Mouse (Mus musculus) frontal cortex, postnatal 10 days (tissue): ENCODE measurements around the gene Tfpi.
"Not testable (repeated sequence)": the region's sequence is repeated elsewhere in the genome, so short reads cannot be mapped to it uniquely, and the experiment has no call there.

Experiments used
- DNase-seq, 2 experiments: peaks; one replicate each; pipeline ENCODE4 v3.0.0; 2022; ENCODE audit warnings: low spot score in 2 of 2, mixed read lengths in 1 of 2

The Tfpi gene

GRCm38 (mm10) chr2:84476577-84476976 is at the start of gene Tfpi:
Gene Tfpi, minus strand, starts transcription at chr2:84476775.
- no peak for DNase-seq

GRCm38 (mm10) chr2:84526221-84526620 is 49.6 kb upstream of the Tfpi start:
- no peak for DNase-seq

- no peak for DNase-seq
These were observed 49.2 kb upstream of the Tfpi start for GRCm38 (mm10) chr2:84525806-84526205.

- DNase-seq: no peak
These were observed 48.5 kb upstream of the Tfpi start for GRCm38 (mm10) chr2:84525047-84525446.

- DNase-seq: no peak
These were observed 47.4 kb upstream of the Tfpi start for GRCm38 (mm10) chr2:84523994-84524393.

- DNase-seq: no peak
These were observed 46.7 kb upstream of the Tfpi start for GRCm38 (mm10) chr2:84523103-84523865.

GRCm38 (mm10) chr2:84519514-84520067 is 43.0 kb upstream of the Tfpi start:
- DNase-seq: no peak

GRCm38 (mm10) chr2:84518767-84519166 is 42.2 kb upstream of the Tfpi start:
- DNase-seq: no peak

GRCm38 (mm10) chr2:84513281-84513680 is 36.7 kb upstream of the Tfpi start:
- DNase-seq: no peak

- no peak for DNase-seq
These were observed 34.9 kb upstream of the Tfpi start for GRCm38 (mm10) chr2:84511508-84511907.

GRCm38 (mm10) chr2:84511036-84511435 is 34.5 kb upstream of the Tfpi start:
- DNase-seq: peak in 1 of 2 experiments; percentile 24

GRCm38 (mm10) chr2:84504954-84505394 is 28.4 kb upstream of the Tfpi start:
- DNase-seq: not testable (repeated sequence)

- no peak for DNase-seq
These were observed 27.7 kb upstream of the Tfpi start for GRCm38 (mm10) chr2:84504285-84504684.

- DNase-seq: no peak
These were observed 22.3 kb upstream of the Tfpi start for GRCm38 (mm10) chr2:84498921-84499320.

- no peak for DNase-seq
These were observed 18.5 kb upstream of the Tfpi start for GRCm38 (mm10) chr2:84495108-84495507.

- no peak for DNase-seq
These were observed 17.1 kb upstream of the Tfpi start for GRCm38 (mm10) chr2:84493626-84494025.

GRCm38 (mm10) chr2:84491715-84492114 is 15.1 kb upstream of the Tfpi start:
- DNase-seq: no peak

GRCm38 (mm10) chr2:84487705-84488291 is 11.2 kb upstream of the Tfpi start:
- DNase-seq: no peak

GRCm38 (mm10) chr2:84481863-84482262 is 5.3 kb upstream of the Tfpi start:
- peak; percentile 17 to 39 for DNase-seq

- DNase-seq: no peak
These were observed 2.5 kb upstream of the Tfpi start for GRCm38 (mm10) chr2:84479036-84479435.

GRCm38 (mm10) chr2:84477759-84478158 is 1.2 kb upstream of the Tfpi start:
- DNase-seq: no peak

- DNase-seq: no peak
These were observed 444 bp downstream of the Tfpi start for GRCm38 (mm10) chr2:84476131-84476530.

- no peak for DNase-seq
These were observed 974 bp downstream of the Tfpi start for GRCm38 (mm10) chr2:84475601-84476000.
